Mouse (Mus musculus) cerebellum, postnatal 36 days (tissue): ENCODE data around the gene Yipf1.
A peak's percentile ranks its signal among the peaks of the same experiment; 100 is the strongest.
"Not testable (repeated sequence)": the region's sequence is repeated elsewhere in the genome, so short reads cannot be mapped to it uniquely, and the experiment has no call there.

Source experiments
- DNase-seq, 2 experiments: peaks; one replicate each; pipeline ENCODE4 v3.0.0; 2021 to 2022; ENCODE audit warnings: mixed read lengths in 2 of 2

Yipf1 gene

DNA sequence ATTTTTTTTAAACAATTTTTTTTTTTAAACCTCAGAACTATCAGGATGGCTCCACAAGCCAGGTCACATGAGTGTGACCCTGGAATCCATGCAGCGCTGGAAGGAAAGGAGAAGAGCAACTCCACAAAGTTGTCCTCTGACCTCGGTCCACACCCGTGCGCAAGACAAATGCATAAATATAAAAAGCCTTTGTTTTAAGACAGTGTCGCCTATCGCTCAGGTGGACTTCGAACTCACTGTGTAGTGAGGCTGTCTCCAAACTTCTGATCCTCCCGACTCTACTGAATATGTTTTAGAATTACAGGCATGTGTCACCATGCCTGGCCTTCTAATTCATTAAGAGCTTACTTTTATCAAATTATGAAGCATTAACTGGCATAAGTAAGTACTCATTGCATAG is 14.4 kb downstream of the Yipf1 start:
- no peak for DNase-seq

- no peak for DNase-seq
These were observed 19.4 kb downstream of the Yipf1 start for GRCm38 (mm10) chr4:107333514-107333913.

- DNase-seq, result no peak
These were observed 22.2 kb downstream of the Yipf1 start for GRCm38 (mm10) chr4:107336356-107336755.

DNA sequence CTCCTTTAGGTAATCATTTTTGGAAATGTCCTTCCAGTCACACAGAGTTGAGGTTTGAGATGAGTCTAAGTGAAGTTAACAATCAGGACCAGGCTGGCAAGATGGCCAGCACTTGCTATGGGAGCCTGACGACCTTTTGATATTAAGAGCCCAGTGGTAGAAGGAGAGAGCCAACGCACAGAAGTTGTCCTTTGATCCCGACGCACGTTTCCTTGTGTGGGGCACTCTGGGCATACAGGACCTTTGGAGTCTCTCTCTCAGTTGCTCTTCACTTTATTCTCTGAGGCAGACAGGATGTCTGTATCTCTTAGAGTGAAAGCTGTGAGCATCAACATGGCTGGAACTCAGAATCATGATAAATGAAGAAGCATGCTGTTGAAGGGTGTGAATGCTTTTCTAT is 23.3 kb downstream of the Yipf1 start:
- DNase-seq, result no peak

- DNase-seq, result no peak
These were observed 27.2 kb downstream of the Yipf1 start for GRCm38 (mm10) chr4:107341354-107341753.

- no peak for DNase-seq
These were observed 30.4 kb downstream of the Yipf1 start for GRCm38 (mm10) chr4:107344612-107345011.

GRCm38 (mm10) chr4:107347221-107347620 is 33.1 kb downstream of the Yipf1 start:
- no peak for DNase-seq

DNA sequence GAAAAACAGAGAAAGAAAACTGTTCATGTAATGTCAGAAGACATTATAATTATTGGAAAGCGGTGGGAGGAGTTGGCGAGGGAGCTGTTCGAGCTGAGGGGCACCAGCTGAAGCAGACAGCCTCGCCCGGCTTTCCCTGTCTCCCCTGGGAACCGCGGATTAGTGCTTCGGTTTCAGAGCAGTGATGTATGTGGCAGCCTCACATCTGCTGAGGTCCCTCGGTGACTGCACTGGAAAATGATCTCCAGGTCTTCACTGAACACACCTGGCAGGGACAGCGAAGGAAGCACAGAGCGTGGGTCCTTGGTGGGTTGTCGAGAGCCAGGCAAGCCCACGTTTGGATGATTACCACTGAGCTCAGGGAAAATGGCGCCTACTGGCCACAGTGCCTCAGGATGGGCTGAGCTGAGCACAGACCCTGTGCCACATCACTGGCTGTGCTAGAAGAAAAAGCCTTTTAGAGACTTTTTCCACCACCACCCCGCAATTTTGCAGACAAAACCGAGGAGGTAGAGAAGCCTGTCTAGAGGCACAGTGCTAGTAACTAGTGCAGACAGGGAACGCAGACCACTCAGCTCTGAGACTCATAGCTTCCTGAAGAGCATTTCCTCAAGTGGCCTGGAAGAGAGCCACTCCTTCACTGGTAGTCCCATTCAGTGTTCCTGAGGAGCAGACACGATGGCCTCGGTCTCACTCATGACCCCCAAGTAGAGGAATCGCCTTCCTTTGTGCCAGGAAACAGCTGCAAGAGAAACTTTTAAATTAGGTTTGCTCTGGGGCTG is 34.6 kb downstream of the Yipf1 start:
- DNase-seq, result no peak

DNA sequence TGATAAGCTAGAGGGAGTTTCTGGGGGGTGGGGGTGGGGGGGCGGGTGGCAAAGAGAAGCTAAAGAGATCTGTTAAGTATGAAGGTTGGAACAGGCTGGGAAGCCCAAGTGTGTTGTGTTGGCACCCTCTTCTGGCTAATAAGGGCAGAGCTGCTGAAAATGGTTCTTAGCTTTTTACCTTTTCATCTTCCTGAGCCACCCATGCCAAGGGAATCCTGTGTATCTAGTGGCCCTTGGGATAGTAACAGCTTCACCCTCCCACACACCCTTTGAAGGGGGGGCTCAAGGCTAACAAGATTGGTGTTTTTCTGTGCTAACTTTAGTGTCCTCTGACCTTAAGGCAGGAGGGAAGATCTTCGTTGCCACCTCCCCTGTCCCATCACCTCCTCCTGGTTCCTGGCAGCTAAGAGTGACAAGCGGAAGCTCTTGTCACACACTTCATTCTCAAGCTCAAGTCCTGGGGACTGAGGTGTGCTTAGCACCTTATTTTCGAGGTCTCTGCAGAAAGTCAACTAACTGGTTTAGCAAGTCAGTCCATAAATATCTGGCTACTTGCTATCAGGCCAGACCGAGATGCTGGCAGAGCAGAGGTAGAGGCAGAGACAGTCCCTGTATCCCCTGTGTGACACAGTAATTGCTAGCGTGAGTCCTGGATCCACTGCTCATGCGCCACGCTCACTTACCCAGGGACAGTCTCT is 35.3 kb downstream of the Yipf1 start:
- peak; percentile 27 to 42 for DNase-seq

DNA sequence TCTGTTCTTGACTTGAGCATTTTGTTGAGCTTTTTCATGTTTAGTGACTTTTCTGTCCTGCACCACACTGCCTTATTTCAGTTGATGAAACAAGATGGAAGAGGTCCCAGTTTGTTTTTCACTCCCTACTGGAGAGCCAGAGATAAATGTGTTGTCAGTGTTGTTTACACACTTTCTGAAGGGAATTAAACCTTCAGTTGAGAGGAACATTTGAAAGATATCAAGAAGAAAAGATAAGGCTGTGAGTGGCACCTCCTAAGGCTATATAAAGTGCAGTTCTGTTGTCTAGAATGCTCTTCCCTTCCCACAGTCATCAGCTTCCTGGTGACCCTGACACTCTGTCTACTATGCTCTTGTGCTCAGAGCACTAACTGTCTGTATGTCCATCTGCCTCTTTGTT is 37.2 kb downstream of the Yipf1 start:
- no peak for DNase-seq

DNA sequence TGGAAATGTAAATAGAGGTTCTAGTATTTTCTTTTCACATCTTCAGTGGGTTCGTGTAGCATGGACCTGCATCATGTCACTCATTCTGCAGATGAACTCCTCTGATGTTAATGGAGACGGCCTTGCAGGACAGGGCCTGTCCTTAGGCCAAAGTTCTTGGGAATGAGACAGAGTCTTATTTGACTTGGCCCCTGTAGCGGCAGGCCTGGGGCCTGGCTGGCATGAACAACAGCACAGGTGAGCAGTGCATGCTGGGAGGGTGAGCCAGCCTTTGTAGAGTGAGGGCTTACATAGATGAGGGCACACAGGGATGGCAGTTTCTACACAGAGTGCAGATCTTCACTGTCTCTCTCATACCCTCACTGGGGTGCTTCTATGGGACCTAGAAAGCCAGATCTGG is 39.4 kb downstream of the Yipf1 start:
- no peak for DNase-seq

GRCm38 (mm10) chr4:107354126-107354525 is 40.0 kb downstream of the Yipf1 start:
- DNase-seq, result no peak

DNA sequence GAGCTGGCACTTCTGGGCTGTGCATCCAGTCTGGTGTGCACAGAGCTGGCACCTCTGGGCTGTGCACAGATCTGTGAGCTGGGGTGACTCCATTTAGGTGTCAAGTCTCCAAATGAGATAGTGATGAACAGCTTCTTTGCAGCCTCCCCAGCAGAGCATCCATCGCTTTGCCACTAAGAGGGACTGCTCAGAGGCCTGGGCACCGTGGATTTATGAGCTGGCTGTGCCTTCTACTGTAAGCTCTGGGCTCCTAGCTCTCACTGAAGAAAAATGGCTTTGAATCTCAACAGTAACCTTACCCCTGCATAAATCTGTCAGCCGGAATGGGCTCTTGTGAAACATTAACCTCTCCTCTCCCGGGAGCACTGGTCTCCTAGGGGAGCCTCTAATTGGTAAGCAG is 40.4 kb downstream of the Yipf1 start:
- no peak for DNase-seq

GRCm38 (mm10) chr4:107357172-107357571 is 43.0 kb downstream of the Yipf1 start:
- DNase-seq, result not testable (repeated sequence)

- no peak for DNase-seq
These were observed 44.3 kb downstream of the Yipf1 start for GRCm38 (mm10) chr4:107358460-107358859.

DNA sequence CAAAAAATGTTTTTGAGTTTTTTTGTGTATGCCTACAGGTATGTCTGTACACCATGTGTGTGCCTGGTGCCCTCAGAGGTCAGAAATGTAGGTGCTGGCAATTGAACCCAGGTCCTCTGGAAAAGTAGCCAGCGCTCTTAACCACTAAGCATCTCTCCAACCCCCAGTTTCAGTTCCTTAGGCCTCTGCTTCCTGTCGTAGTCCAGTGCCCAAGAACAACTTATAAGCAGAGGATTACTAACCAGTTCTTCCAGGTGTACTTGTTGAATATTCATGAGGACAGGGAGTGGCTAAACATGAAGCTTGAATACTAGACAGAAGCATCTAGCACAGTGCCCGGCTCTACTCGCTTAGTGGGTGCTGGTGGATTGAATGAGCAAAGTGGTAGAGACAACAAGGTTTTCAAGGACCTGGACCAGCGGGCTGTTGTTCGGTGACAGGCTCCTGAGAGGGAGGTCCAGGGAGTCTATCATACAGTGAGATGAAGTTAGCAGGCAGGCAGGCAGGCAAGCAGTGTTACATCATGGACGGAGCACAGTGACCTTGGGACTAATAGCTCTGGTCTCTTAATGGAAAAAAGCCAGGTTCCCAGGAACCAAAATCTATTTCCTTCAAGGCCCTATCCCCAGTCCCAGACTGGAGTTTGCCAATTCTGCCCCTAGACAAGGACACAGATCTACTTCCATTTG is 46.4 kb downstream of the Yipf1 start:
- no peak for DNase-seq

GRCm38 (mm10) chr4:107362755-107363154 is 48.6 kb downstream of the Yipf1 start:
- no peak for DNase-seq

DNA sequence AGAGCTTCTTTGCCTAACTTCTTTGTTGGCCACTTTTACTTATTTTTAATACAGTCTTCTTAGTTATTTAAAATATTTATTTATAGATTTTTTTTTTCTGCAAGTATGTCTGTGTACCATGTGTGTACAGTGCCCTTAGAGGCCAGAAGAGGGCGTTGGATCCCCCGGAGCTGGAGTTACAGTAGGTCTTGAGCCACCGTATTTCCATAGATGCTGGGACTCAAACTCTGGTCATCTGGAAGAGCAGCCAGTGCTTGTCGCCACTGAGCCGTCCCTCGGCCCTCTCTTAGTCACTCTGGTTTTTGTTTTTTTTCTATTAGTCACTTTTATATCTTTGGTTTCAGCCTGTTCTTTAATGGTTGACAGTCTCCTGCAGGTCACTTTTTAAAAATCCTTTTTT is 49.4 kb downstream of the Yipf1 start:
- DNase-seq, result no peak

DNA sequence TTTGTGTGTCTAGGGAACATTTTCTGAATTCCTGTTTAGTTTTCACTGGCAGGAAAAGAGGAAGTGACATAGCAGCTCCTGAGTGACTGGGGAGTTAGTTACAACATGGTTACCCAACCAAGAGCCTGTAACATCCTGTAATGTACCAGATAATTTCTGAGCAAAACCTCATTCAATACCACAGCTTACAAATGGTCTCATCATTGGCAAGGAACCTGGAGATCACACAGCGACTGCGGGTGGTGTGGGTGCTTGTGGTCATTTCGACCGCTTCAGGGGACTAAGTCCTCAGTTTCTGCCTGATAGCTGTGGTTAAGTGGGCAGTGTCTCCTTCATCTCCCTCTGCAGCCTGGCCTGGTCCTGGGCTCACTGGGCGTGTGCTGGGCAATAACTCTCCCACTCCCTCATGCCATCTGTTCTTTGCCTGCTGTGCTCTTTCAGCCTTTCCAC is 50.1 kb downstream of the Yipf1 start:
- DNase-seq, result no peak

GRCm38 (mm10) chr4:107366408-107366807 is 52.2 kb downstream of the Yipf1 start:
- DNase-seq, result not testable (repeated sequence)

- peak; percentile 74 to 81 for DNase-seq
These were observed 53.6 kb downstream of the Yipf1 start, which contains the start of gene Ndc1 for GRCm38 (mm10) chr4:107367567-107368314. Ndc1 (plus strand) TSS chr4:107367784.

DNA sequence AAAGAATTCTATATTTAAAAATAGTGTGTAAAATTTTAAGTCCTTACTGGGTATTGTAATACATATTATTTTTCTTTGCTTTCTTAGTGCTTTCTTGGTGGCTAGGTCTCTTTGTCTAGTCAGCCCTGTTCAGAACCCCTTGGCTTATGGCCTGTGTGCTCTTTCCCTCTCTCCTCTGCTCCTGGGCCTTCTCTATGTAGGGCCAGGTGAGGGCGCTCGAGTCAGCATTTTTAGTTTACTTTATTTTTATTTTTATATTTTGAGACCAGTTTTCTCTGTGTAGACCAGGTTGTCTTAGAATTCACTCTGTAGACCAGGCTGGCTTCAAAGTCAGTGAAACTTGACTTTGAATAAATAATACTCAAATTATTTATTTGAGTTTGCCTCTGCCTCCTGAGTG is 58.1 kb downstream of the Yipf1 start:
- no peak for DNase-seq

DNA sequence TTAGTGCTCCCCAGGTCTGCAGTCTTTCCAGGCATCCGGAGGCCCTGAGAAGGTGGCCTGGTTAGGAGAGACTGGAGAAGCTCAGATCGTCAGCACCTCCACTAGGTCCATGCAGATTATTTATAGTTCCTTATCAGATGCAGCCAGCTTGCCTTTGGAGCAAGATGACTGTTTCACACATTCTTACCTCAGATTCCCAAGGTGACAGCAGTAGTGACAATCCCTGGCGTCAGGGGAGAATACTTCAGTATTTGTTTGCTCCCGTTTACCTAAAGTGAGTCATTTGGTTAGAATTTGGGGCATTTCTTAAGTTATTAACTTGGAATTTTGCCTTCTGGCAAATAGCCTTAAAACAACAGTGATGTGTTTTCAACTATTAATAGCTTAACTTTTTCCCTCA is 60.5 kb downstream of the Yipf1 start:
- DNase-seq, result no peak
